Mouse (Mus musculus) ES-E14 (cell line): Measurements from ENCODE around the gene Rbms1. TPM values are rescaled to one million over a fixed set of nuclear protein-coding genes. Genes with fewer than 3 reads are reported as not detected.

Experiments
- DNase-seq: peaks from one replicate; pipeline ENCODE4 v3.0.0-alpha.2; 2013; ENCODE audit warnings: low read depth, low spot score
- H3K27ac ChIP-seq: 2 replicates; pipeline ENCODE4 v1.5.1; 2012; ENCODE audit warnings: low read depth, mild to moderate bottlenecking, low read length, moderate library complexity, mixed read lengths; ENCODE audit not compliant: poor library complexity, insufficient read depth, severe bottlenecking
- H3K36me3 ChIP-seq: 2 replicates; pipeline ENCODE4 v1.6.1; 2012; ENCODE audit warnings: mild to moderate bottlenecking, low read length, moderate library complexity, mixed read lengths; ENCODE audit not compliant: control insufficient read depth, poor library complexity, insufficient read depth, severe bottlenecking
- H3K4me1 ChIP-seq, 2 experiments: fragments of 150-350 bp in 1 of 2; sonication (generic) in 1 of 2; 2 replicates each; pipeline ENCODE4 v1.6.1; 2012; ENCODE audit warnings: low read length in 2 of 2, mild to moderate bottlenecking in 1 of 2, mixed read lengths in 1 of 2; ENCODE audit not compliant: control insufficient read depth in 2 of 2, insufficient read depth in 2 of 2, poor library complexity in 1 of 2
- H3K4me3 ChIP-seq, 2 experiments: fragments of 150-350 bp in 1 of 2; sonication (generic) in 1 of 2; 2 replicates each; pipeline ENCODE4 v1.5.1; 2012; ENCODE audit warnings: low read length in 2 of 2, low read depth in 1 of 2, mild to moderate bottlenecking in 1 of 2, mixed read lengths in 1 of 2; ENCODE audit not compliant: insufficient read depth in 1 of 2, poor library complexity in 1 of 2, severe bottlenecking in 1 of 2
- H3K9ac ChIP-seq: 2 replicates; pipeline ENCODE4 v1.6.1; 2012; ENCODE audit warnings: low read depth, mild to moderate bottlenecking, low read length, mixed read lengths; ENCODE audit not compliant: poor library complexity, insufficient read depth, severe bottlenecking
- H3K9me3 ChIP-seq: fragments of 150-350 bp; sonication (generic); 2 replicates; pipeline ENCODE4 v1.6.1; 2012; ENCODE audit warnings: low read depth, mild to moderate bottlenecking, low read length; ENCODE audit not compliant: control insufficient read depth, insufficient read depth
- CHD2 ChIP-seq: IDR thresholded peaks from 2 replicates; pipeline ENCODE4 v1.6.1; 2014; ENCODE audit warnings: mild to moderate bottlenecking, low read depth, low read length, inconsistent platforms
- HCFC1 ChIP-seq: IDR thresholded peaks from 2 replicates; pipeline ENCODE4 v1.6.1; 2012; ENCODE audit warnings: low read length, inconsistent platforms, borderline replicate concordance; ENCODE audit not compliant: insufficient read depth
- MAFK ChIP-seq: IDR thresholded peaks from 2 replicates; pipeline ENCODE4 v1.6.1; 2014; ENCODE audit warnings: mild to moderate bottlenecking, low read depth, low read length, inconsistent platforms; ENCODE audit not compliant: insufficient read depth
- ZC3H11A ChIP-seq: IDR thresholded peaks from 2 replicates; pipeline ENCODE4 v1.6.1; 2012; ENCODE audit warnings: low read depth, mild to moderate bottlenecking, inconsistent platforms, low read length, borderline replicate concordance
- ZNF384 ChIP-seq: IDR thresholded peaks from 2 replicates; pipeline ENCODE4 v1.6.1; 2012; ENCODE audit warnings: low read depth, low read length, inconsistent platforms
- in situ Hi-C, 2 experiments: fragments of 600-800 bp; cut with MboI; formaldehyde crosslinking; loops; one replicate each; pipeline ENCODE4 v1.15.1; 2025; ENCODE audit warnings: low sequenced_read_pairs in 2 of 2, inconsistent platforms in 1 of 2; ENCODE audit not compliant: unreplicated experiment in 2 of 2
- total RNA-seq: library from RNA; depleted of rRNA; stranded (reverse); fragments of 300-350 nt; gene quantifications from 2 replicates; pipeline ENCODE4 v1.2.3, GENCODE M21; 2012; rRNA removed

Rbms1 gene
- total RNA-seq, 1 experiment: 45.6 TPM

- no peak for DNase-seq
- no peaks in the 10 kb centered on the region for H3K4me1 ChIP-seq
- H3K27ac ChIP-seq: no peak overlapping the region
- no peak overlapping the region for H3K9ac ChIP-seq
- H3K36me3 ChIP-seq: no peaks in the 10 kb centered on the region
- H3K9me3 ChIP-seq: no peaks in the 10 kb centered on the region
- no peak for TF ChIP-seq HCFC1
- no peak for TF ChIP-seq ZNF384
- no peak for TF ChIP-seq ZC3H11A
- TF ChIP-seq CHD2: no peak
- TF ChIP-seq MAFK: no peak
- H3K4me3 ChIP-seq: no peak overlapping the region
- in situ Hi-C loops: no loop called here
These were observed 254.3 kb downstream of the Rbms1 start for GRCm38 (mm10) chr2:60708671-60709070.

- no peak overlapping the region for H3K4me3 ChIP-seq
- no peak for DNase-seq
- in situ Hi-C loops: no loop called here
- no peak overlapping the region for H3K27ac ChIP-seq
- no peak overlapping the region for H3K9ac ChIP-seq
- no peak for TF ChIP-seq MAFK
- TF ChIP-seq ZNF384: no peak
- TF ChIP-seq HCFC1: no peak
- no peak for TF ChIP-seq CHD2
- TF ChIP-seq ZC3H11A: no peak
- no peaks in the 10 kb centered on the region for H3K4me1 ChIP-seq
- no peaks in the 10 kb centered on the region for H3K36me3 ChIP-seq
- H3K9me3 ChIP-seq: no peaks in the 10 kb centered on the region
These were observed 256.1 kb downstream of the Rbms1 start for GRCm38 (mm10) chr2:60706866-60707265.

GRCm38 (mm10) chr2:60705426-60705825 is 257.6 kb downstream of the Rbms1 start:
- no peak for DNase-seq
- Histone ChIP-seq H3K9me3 (no peaks in the 10 kb centered on the region), H3K27ac (no peak overlapping the region), H3K9ac (no peak overlapping the region), H3K36me3 (no peaks in the 10 kb centered on the region), H3K4me3 (no peak overlapping the region), H3K4me1 (no peaks in the 10 kb centered on the region)
- in situ Hi-C loops: no loop called here
- no peak for TF ChIP-seq ZNF384
- no peak for TF ChIP-seq HCFC1
- TF ChIP-seq MAFK: no peak
- TF ChIP-seq ZC3H11A: no peak
- TF ChIP-seq CHD2: no peak

- DNase-seq: no peak
- Histone ChIP-seq H3K9ac (no peak overlapping the region), H3K36me3 (no peaks in the 10 kb centered on the region), H3K27ac (no peak overlapping the region), H3K4me3 (no peak overlapping the region), H3K4me1 (no peaks in the 10 kb centered on the region), H3K9me3 (no peaks in the 10 kb centered on the region)
- no peak for TF ChIP-seq HCFC1
- TF ChIP-seq MAFK: no peak
- TF ChIP-seq ZC3H11A: no peak
- TF ChIP-seq ZNF384: no peak
- no peak for TF ChIP-seq CHD2
- in situ Hi-C loops: no loop called here
These were observed 259.7 kb downstream of the Rbms1 start for GRCm38 (mm10) chr2:60703315-60703714.

GRCm38 (mm10) chr2:60700956-60701355 is 262.0 kb downstream of the Rbms1 start:
- Histone ChIP-seq H3K27ac (no peak overlapping the region), H3K36me3 (no peaks in the 10 kb centered on the region), H3K4me3 (no peak overlapping the region), H3K9me3 (no peaks in the 10 kb centered on the region), H3K4me1 (0 out of 4 replicates have a peak, but pooled peaks cover 0 to 2% of the 10 kb centered on the region in 2 experiments), H3K9ac (no peak overlapping the region)
- in situ Hi-C loops: no loop called here
- TF ChIP-seq ZC3H11A: no peak
- TF ChIP-seq CHD2: no peak
- TF ChIP-seq MAFK: no peak
- TF ChIP-seq HCFC1: no peak
- TF ChIP-seq ZNF384: no peak
- DNase-seq: no peak

Other genes starting within 250 kb of the Rbms1 start
- gene Itgb6, start 240.5 kb downstream of the Rbms1 start, total RNA-seq: 0.04 and 0.26 TPM in 2 replicates